Mouse (Mus musculus) mammary gland, adult 2 months (tissue): ENCODE results near the gene Cd177. TPM values are rescaled to one million over a fixed set of nuclear protein-coding genes. Genes with fewer than 3 reads are reported as not detected.

Experiments
- polyA plus RNA-seq: library from polyadenylated mRNA; depleted of rRNA; stranded (reverse); fragments of >200 nt; gene quantifications from 2 replicates; pipeline ENCODE4 v1.2.3, GENCODE M21; 2012; ENCODE audit warnings: low replicate concordance; rRNA removed

Cd177 gene
- polyA plus RNA-seq, result 0.41 and 0.66 TPM in 2 replicates

DNA sequence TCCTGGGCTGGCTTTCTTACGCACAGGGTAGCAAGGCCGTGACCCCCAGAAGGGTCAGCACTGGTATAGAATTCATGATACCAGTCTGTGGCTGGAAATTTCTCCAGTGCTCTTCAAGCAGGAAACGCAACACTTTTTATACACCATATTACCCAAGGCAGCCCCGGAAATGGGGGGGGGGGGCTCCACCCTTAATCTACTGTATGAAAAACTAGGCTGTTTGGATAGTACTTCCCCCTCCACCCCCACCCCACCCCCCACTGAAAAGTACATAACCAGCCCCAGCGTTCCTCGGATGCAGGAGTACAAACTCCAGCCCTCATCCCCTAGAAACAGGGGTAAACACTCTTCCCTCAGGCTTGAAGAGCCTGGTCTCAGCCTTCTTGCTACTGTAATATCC is at the start of gene Cd177:
Cd177 (minus strand) TSS at position 101 of the 400 bp plus-strand sequence.

GRCm38 (mm10) chr7:24776918-24777317 is 16.8 kb upstream of the Cd177 start, which contains the start of gene Ceacam10:
Gene Ceacam10 (plus strand): TSS chr7:24777206.

GRCm38 (mm10) chr7:24726808-24727207 is 33.3 kb downstream of the Cd177 start, which contains the start of gene Gm4763:
Gene Gm4763 (minus strand): TSS chr7:24726908.

GRCm38 (mm10) chr7:24708832-24709292 is 51.2 kb downstream of the Cd177 start, which contains the start of gene BC049730:
Gene BC049730 (plus strand): TSS chr7:24709242.

Other genes starting within 250 kb of the Cd177 start
- not detected in 2 replicates for gene AC161166.1, start 247.9 kb downstream of the Cd177 start, polyA plus RNA-seq
- 19.0 and 20.6 TPM in 2 replicates for gene Irgq, start 229.6 kb downstream of the Cd177 start, polyA plus RNA-seq
- 0.23 and 0.34 TPM in 2 replicates for gene Pinlyp, start 214.2 kb downstream of the Cd177 start, polyA plus RNA-seq
- 40.5 and 54.7 TPM in 2 replicates for gene Xrcc1, start 214.0 kb downstream of the Cd177 start, polyA plus RNA-seq
- 25.3 and 33.7 TPM in 2 replicates for gene Ethe1, start 172.8 kb downstream of the Cd177 start, polyA plus RNA-seq
- gene Zfp575, start 172.7 kb downstream of the Cd177 start, polyA plus RNA-seq, result 0.22 and 0.80 TPM in 2 replicates
- gene Phldb3, start 149.5 kb downstream of the Cd177 start, polyA plus RNA-seq, result 3.0 and 6.6 TPM in 2 replicates
- gene Lypd3, start 123.8 kb downstream of the Cd177 start, polyA plus RNA-seq, result 7.3 and 8.8 TPM in 2 replicates
- gene Tex101, start 83.6 kb downstream of the Cd177 start, polyA plus RNA-seq, result not detected in 2 replicates
- not detected in 2 replicates for gene BC049730, start 51.1 kb downstream of the Cd177 start, polyA plus RNA-seq
- gene Gm4763, start 33.4 kb downstream of the Cd177 start, polyA plus RNA-seq, result not detected in 2 replicates
- gene Ceacam10, start 16.9 kb upstream of the Cd177 start, polyA plus RNA-seq, result 0.19 and 0.30 TPM in 2 replicates
- 2.9 and 4.6 TPM in 2 replicates for gene Gm9844, start 101.9 kb upstream of the Cd177 start, polyA plus RNA-seq
- gene Lypd4, start 109.6 kb upstream of the Cd177 start, polyA plus RNA-seq, result 0.23 TPM in 1 of 2 replicates, not detected in the other
- gene Dmrtc2, start 109.7 kb upstream of the Cd177 start, polyA plus RNA-seq, result 0.09 TPM in 1 of 2 replicates, not detected in the other
- 631 and 672 TPM in 2 replicates for gene Rps19, start 124.1 kb upstream of the Cd177 start, polyA plus RNA-seq
- 227 and 413 TPM in 2 replicates for gene Cd79a, start 137.1 kb upstream of the Cd177 start, polyA plus RNA-seq
- gene Arhgef1, start 142.6 kb upstream of the Cd177 start, polyA plus RNA-seq, result 431 and 893 TPM in 2 replicates
- not detected in 2 replicates for gene Gm4881, start 184.2 kb upstream of the Cd177 start, polyA plus RNA-seq
- 616 and 766 TPM in 2 replicates for gene Rabac1, start 212.4 kb upstream of the Cd177 start, polyA plus RNA-seq
- 17.6 and 20.0 TPM in 2 replicates for gene Atp1a3, start 245.6 kb upstream of the Cd177 start, polyA plus RNA-seq